Mouse (Mus musculus) liver, adult (tissue): Measurements from ENCODE around the gene Rpl9-ps1.

Experiments used
- GATA4 ChIP-seq: IDR thresholded peaks from 2 replicates; pipeline ENCODE4 v1.6.1; 2014; ENCODE audit warnings: mild to moderate bottlenecking, low read length; ENCODE audit not compliant: insufficient replicate concordance

The Rpl9-ps1 gene

GRCm38 (mm10) chr11:83636742-83637235 lies 8.6 kb downstream of the Rpl9-ps1 start:
- TF ChIP-seq GATA4: no peak

DNA sequence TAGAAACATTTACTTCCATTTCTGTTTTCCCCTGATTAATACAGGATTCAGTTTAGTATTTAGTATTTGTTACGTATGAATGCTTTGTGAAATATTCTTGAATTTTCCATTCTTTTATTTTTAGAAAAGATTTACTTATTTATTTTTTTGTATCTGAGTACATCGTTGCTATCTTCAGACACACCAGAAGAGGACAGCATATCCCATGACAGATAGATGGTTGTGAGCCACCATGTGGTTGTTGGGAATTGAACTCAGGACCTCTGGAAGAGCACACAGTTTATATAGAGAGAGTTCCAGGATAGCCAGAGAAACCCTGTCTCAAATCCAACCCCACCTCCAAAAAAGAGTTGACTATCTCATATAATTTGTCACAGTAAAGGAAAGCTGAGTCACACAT lies 10.5 kb downstream of the Rpl9-ps1 start:
- no peak for TF ChIP-seq GATA4

DNA sequence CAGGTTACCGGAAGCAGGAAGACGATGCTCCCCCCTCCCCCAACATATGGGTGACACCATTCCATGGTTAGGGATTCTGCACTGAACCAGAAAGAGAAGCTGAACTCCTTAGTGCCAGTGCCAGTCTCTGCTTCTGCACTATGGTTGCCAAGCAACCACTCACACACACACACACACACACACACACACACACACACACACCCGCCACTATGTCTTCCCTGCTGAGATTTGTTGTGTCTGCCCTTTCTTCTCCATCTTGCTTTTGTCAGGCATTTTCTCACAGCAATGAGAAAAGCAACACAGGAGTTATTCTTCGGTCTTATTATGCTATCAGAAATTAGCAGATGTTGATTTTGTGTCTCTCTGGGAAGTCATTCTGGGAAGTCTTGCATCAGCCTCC lies 11.0 kb downstream of the Rpl9-ps1 start:
- TF ChIP-seq GATA4: no peak

DNA sequence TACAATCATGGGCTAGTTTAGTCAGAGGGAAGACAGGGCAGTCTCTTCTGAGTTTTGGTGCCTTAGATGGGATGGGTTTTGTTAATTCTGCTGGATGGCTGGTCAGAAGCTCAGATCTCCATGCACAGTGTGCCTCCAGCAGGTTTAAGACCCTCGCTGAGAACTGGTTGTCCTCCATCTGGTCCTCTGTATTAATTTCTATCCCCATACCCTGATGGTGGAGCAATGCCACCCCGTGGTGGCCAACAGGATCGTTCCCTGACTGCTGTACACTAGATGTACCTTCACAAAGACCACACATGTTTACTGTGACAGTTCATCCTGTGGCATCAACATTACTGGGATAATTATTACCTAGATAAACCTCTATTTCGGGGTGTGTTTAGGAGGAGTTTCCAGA lies 12.7 kb downstream of the Rpl9-ps1 start:
- TF ChIP-seq GATA4: no peak

DNA sequence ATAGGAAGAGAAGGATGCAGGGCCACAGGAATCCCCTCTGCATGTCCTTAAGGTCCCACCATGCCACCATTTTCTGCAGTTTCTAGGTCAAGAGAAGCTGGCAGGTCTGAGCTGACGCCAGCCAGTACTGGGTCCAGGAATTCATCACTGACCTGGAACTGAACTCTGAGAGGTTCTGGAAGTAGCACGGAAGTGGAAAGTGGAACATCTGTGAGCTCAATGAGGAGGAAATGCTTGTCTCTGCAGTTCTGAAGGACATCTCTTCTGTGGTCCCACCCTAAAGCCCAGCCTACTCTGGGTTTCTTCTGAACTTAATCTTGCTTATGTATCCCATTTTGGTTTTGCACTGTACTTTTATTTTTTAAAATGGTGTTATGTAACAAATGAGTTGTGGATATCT lies 14.4 kb downstream of the Rpl9-ps1 start:
- no peak for TF ChIP-seq GATA4

DNA sequence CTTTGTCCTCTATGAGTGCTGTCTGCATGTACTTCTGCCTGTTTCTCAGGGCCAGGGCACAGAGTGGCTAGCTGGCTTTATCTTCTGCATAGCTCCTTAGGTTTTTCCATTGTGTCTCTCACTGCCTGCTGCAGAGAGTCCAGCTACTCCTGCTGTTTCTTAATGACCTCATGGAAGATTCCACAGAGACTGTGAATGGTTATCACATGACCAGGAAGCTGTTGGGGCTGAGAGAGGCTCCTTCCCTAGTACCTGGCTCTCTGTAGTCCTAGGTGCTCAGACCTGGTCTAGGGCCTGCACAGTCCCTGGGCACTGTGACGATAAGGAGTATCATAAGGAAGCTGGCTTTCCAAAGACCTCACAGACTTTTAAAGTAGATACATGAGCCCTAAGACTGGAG lies 14.8 kb downstream of the Rpl9-ps1 start:
- TF ChIP-seq GATA4: no peak

GRCm38 (mm10) chr11:83628808-83629207 lies 16.6 kb downstream of the Rpl9-ps1 start:
- TF ChIP-seq GATA4: no peak

DNA sequence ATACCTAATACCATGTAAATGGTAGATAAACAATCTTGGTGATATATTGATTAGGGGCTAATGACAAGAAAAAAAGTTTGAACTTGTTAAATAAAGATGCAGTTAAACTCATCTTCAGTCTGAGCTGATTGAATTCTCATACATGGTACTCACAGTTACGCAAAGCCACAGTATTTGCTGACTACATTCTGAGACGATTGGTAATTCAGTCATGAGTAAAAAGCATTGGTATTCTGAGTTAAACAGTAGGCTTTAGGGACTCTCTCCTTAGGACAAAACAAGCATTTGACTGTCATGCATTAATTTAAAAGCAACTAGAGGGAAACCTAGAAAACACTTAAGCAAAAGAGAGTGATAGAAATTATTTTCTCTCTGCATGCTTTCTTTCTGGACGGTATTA lies 21.8 kb downstream of the Rpl9-ps1 start:
- no peak for TF ChIP-seq GATA4

GRCm38 (mm10) chr11:83619037-83619436 lies 26.4 kb downstream of the Rpl9-ps1 start:
- TF ChIP-seq GATA4: no peak

- TF ChIP-seq GATA4: no peak
Observed at GRCm38 (mm10) chr11:83618238-83618637, 27.2 kb downstream of the Rpl9-ps1 start.

DNA sequence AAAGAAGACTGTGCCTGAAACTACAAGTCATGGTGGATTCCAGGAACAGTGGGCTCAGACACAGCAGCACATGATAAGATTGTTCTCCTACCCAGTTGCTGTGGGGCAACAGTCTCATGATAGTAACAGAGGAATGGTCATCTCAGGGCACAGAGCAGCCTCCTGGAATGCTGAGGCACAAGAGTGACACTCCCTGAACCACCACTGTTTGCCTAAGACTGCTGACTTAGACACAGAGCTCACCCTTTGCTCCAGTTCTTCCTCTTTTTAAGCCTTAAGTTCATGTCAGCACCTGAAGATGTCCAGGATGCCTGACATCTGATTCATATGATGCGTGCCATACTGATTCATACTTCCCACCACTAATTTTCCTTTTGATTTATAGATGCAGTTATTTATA lies 28.8 kb downstream of the Rpl9-ps1 start:
- TF ChIP-seq GATA4: no peak

GRCm38 (mm10) chr11:83610900-83611299 lies 34.5 kb downstream of the Rpl9-ps1 start:
- no peak for TF ChIP-seq GATA4

GRCm38 (mm10) chr11:83606396-83606795 lies 39.0 kb downstream of the Rpl9-ps1 start:
- TF ChIP-seq GATA4: no peak

- TF ChIP-seq GATA4: no peak
Observed at GRCm38 (mm10) chr11:83605535-83605934, 39.9 kb downstream of the Rpl9-ps1 start.

GRCm38 (mm10) chr11:83604698-83605097 lies 40.7 kb downstream of the Rpl9-ps1 start:
- no peak for TF ChIP-seq GATA4

- no peak for TF ChIP-seq GATA4
Observed at GRCm38 (mm10) chr11:83603399-83603798, 42.0 kb downstream of the Rpl9-ps1 start.

- TF ChIP-seq GATA4: no peak
Observed at GRCm38 (mm10) chr11:83600576-83600975, 44.8 kb downstream of the Rpl9-ps1 start.

DNA sequence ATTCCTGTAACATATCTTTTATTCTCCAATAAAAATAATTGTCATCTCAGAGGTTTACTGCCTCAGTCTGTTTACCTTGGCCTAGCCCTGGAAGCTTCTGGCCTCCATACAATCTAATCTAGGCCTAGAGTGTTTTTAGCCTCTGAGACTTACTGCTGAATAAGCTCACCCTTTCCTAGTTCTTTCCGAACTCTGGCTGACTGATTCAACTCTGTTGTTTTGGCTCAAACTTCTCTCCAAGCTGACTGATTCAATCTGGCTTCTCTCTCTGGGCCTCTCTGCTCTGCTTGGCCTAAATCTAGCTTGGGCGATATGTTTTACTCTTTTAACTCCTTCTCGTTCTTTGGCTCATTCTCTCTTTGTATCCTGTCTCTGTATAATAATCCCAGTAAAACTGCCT lies 46.4 kb downstream of the Rpl9-ps1 start:
- no peak for TF ChIP-seq GATA4

GRCm38 (mm10) chr11:83598207-83598837 lies 47.1 kb downstream of the Rpl9-ps1 start:
- TF ChIP-seq GATA4: no peak
